Mouse (Mus musculus) hindbrain, embryonic 13.5 days (tissue): ENCODE measurements around the gene Defb11. TPM values are rescaled to one million over a fixed set of nuclear protein-coding genes. Genes with fewer than 3 reads are reported as not detected.
"Not testable (repeated sequence)": the region's sequence is repeated elsewhere in the genome, so short reads cannot be mapped to it uniquely, and the experiment has no call there.

ENCODE experiments used
- ATAC-seq: fragments of 200-750 bp; cut with Nextera tagmentation; 2 replicates; pipeline ENCODE4 v1.8.0; 2017; ENCODE audit warnings: moderate TSS enrichment; ENCODE audit not compliant: low FRiP score
- H3K27ac ChIP-seq: fragments of 300-500 bp; sonication (generic); 2 replicates; pipeline ENCODE4 v1.5.1; 2015; ENCODE audit warnings: inconsistent platforms, mild to moderate bottlenecking, moderate library complexity
- H3K27me3 ChIP-seq: fragments of 300-500 bp; sonication (generic); 2 replicates; pipeline ENCODE4 v1.6.1; 2015; ENCODE audit warnings: mild to moderate bottlenecking, inconsistent platforms
- H3K36me3 ChIP-seq: fragments of 300-500 bp; sonication (generic); 2 replicates; pipeline ENCODE4 v1.6.1; 2015; ENCODE audit warnings: mild to moderate bottlenecking, inconsistent platforms
- H3K4me1 ChIP-seq: fragments of 300-500 bp; sonication (generic); replicated peaks from 2 replicates; pipeline ENCODE4 v1.6.1; 2015; ENCODE audit warnings: inconsistent platforms
- H3K4me2 ChIP-seq: fragments of 300-500 bp; sonication (generic); 2 replicates; pipeline ENCODE4 v1.6.1; 2015; ENCODE audit warnings: inconsistent platforms, mild to moderate bottlenecking, moderate library complexity
- H3K4me3 ChIP-seq: fragments of 300-500 bp; sonication (generic); 2 replicates; pipeline ENCODE4 v1.5.1; 2015; ENCODE audit warnings: mild to moderate bottlenecking, inconsistent platforms
- H3K9ac ChIP-seq: fragments of 300-500 bp; sonication (generic); 2 replicates; pipeline ENCODE4 v1.6.1; 2015; ENCODE audit warnings: mild to moderate bottlenecking, inconsistent platforms
- H3K9me3 ChIP-seq: fragments of 300-500 bp; sonication (generic); 2 replicates; pipeline ENCODE4 v1.6.1; 2016; ENCODE audit warnings: inconsistent platforms
- WGBS: fragments of 180-500 bp; shearing (Covaris S2); methylation state at CpG from one replicate; pipeline ENCODE4 v1.1.7; 2015; 5-methylcytosine and 5-hydroxymethylcytosine counted together
- polyA plus RNA-seq: library from polyadenylated mRNA; unstranded; fragments of >200 nt; fragmentation: Nextera tagmentation; extraction: Ambion mirVana; gene quantifications from 2 replicates; pipeline ENCODE4 v1.2.1, GENCODE M21; 2015

Gene Defb11
- 19.4 and 28.5 TPM in 2 replicates for polyA plus RNA-seq

GRCm38 (mm10) chr8:21906290-21906689 lies at the start of gene Defb11:
Gene Defb11 (minus strand): TSS chr8:21906412.
- not testable (repeated sequence) for H3K27me3 ChIP-seq

GRCm38 (mm10) chr8:21955321-21955720 lies 49.1 kb upstream of the Defb11 start:
- Histone ChIP-seq H3K27ac (no peak overlapping the region), H3K4me1 (no peaks in the 10 kb centered on the region), H3K36me3 (no peaks in the 10 kb centered on the region), H3K9ac (no peak overlapping the region), H3K4me2 (no peak overlapping the region), H3K4me3 (no peak overlapping the region), H3K27me3 (no peaks in the 10 kb centered on the region), H3K9me3 (no peaks in the 10 kb centered on the region)
- WGBS, result 6% methylated on average over 9 of the region's 9 CpGs
- no peak for ATAC-seq

More at GRCm38 (mm10) chr8:21906290-21906689, at the start of gene Defb11:
- H3K9me3 ChIP-seq, H3K4me1 ChIP-seq, ATAC-seq, H3K36me3 ChIP-seq, H3K9ac ChIP-seq, H3K27ac ChIP-seq, H3K4me3 ChIP-seq, H3K4me2 ChIP-seq: not testable (repeated sequence)

- Histone ChIP-seq H3K36me3 (no peaks in the 10 kb centered on the region), H3K27ac (no peak overlapping the region), H3K4me2 (no peak overlapping the region), H3K9ac (no peak overlapping the region), H3K4me1 (0 out of 2 replicates have a peak, but pooled peaks cover 3% of the 10 kb centered on the region), H3K9me3 (no peaks in the 10 kb centered on the region), H3K4me3 (no peak overlapping the region), H3K27me3 (no peaks in the 10 kb centered on the region)
- no peak for ATAC-seq
- 51% methylated on average over 9 of the region's 9 CpGs for WGBS
Observed at GRCm38 (mm10) chr8:21947311-21948017, 41.3 kb upstream of the Defb11 start.

- Histone ChIP-seq H3K4me1 (0 out of 2 replicates have a peak, but pooled peaks cover 3% of the 10 kb centered on the region), H3K4me2 (no peak within 1 kb of the TSS), H3K27ac (no peak within 1 kb of the TSS), H3K9me3 (no peaks in the 10 kb centered on the region), H3K4me3 (no peak within 1 kb of the TSS), H3K27me3 (no peaks in the 10 kb centered on the region), H3K36me3 (no peaks in the 10 kb centered on the region), H3K9ac (no peak within 1 kb of the TSS)
- ATAC-seq, result no peak
- 78% methylated on average over 6 of the region's 6 CpGs for WGBS
Observed at GRCm38 (mm10) chr8:21946462-21946861, 40.2 kb upstream of the Defb11 start, which contains the start of gene Defb13. Gene Defb13 (plus strand): TSS chr8:21946762.

GRCm38 (mm10) chr8:21938052-21938451 lies 31.8 kb upstream of the Defb11 start, which contains the start of gene Defb35:
Gene Defb35 (plus strand): TSS chr8:21938352.
- H3K9me3 ChIP-seq, H3K4me2 ChIP-seq, H3K27me3 ChIP-seq, ATAC-seq, H3K36me3 ChIP-seq, H3K9ac ChIP-seq, H3K27ac ChIP-seq, H3K4me3 ChIP-seq, H3K4me1 ChIP-seq: not testable (repeated sequence)
- WGBS, result 87% methylated on average over 4 of the region's 4 CpGs

- no peak within 1 kb of the TSS for H3K9ac ChIP-seq
- no peaks in the 10 kb centered on the region for H3K4me1 ChIP-seq
- H3K9me3 ChIP-seq, result no peaks in the 10 kb centered on the region
- H3K4me2 ChIP-seq, result no peak within 1 kb of the TSS
- 93% methylated on average over 6 of the region's 6 CpGs for WGBS
- no peaks in the 10 kb centered on the region for H3K27me3 ChIP-seq
- no peak within 1 kb of the TSS for H3K27ac ChIP-seq
- ATAC-seq, result no peak
- no peaks in the 10 kb centered on the region for H3K36me3 ChIP-seq
- H3K4me3 ChIP-seq, result no peak within 1 kb of the TSS
Observed at GRCm38 (mm10) chr8:21932610-21933009, 26.4 kb upstream of the Defb11 start, which contains the start of gene Defb15. Gene Defb15 (minus strand): TSS chr8:21932710.

GRCm38 (mm10) chr8:21930754-21931153 lies 24.5 kb upstream of the Defb11 start:
- WGBS, result 85% methylated on average over 3 of the region's 3 CpGs
- not testable (repeated sequence) for H3K4me1 ChIP-seq, H3K9ac ChIP-seq, ATAC-seq, H3K27ac ChIP-seq, H3K4me2 ChIP-seq, H3K9me3 ChIP-seq, H3K27me3 ChIP-seq, H3K4me3 ChIP-seq, H3K36me3 ChIP-seq

GRCm38 (mm10) chr8:21915625-21916024 lies 9.4 kb upstream of the Defb11 start:
- Histone ChIP-seq H3K27me3 (no peaks in the 10 kb centered on the region), H3K36me3 (no peaks in the 10 kb centered on the region), H3K9ac (no peak overlapping the region), H3K27ac (no peak overlapping the region), H3K4me2 (no peak overlapping the region), H3K4me1 (no peaks in the 10 kb centered on the region), H3K9me3 (no peaks in the 10 kb centered on the region), H3K4me3 (no peak overlapping the region)
- ATAC-seq, result no peak
- 89% methylated on average over 3 of the region's 3 CpGs for WGBS

- Histone ChIP-seq H3K27me3 (no peaks in the 10 kb centered on the region), H3K4me3 (no peak overlapping the region), H3K9me3 (no peaks in the 10 kb centered on the region), H3K4me2 (no peak overlapping the region), H3K27ac (no peak overlapping the region), H3K9ac (no peak overlapping the region), H3K4me1 (no peaks in the 10 kb centered on the region), H3K36me3 (no peaks in the 10 kb centered on the region)
- no peak for ATAC-seq
- WGBS, result 34% methylated on average over 2 of the region's 2 CpGs
Observed at GRCm38 (mm10) chr8:21912554-21912953, 6.3 kb upstream of the Defb11 start.

GRCm38 (mm10) chr8:21911931-21912330 lies 5.7 kb upstream of the Defb11 start:
- Histone ChIP-seq H3K4me2 (no peak overlapping the region), H3K9ac (no peak overlapping the region), H3K4me3 (no peak overlapping the region), H3K27me3 (no peaks in the 10 kb centered on the region), H3K27ac (no peak overlapping the region), H3K36me3 (no peaks in the 10 kb centered on the region), H3K9me3 (no peaks in the 10 kb centered on the region), H3K4me1 (no peaks in the 10 kb centered on the region)
- ATAC-seq, result no peak
- 0% methylated on average over 1 of the region's 1 CpGs for WGBS

GRCm38 (mm10) chr8:21885321-21885720 lies 20.9 kb downstream of the Defb11 start, which contains the start of gene Defb9:
Gene Defb9 (minus strand): TSS chr8:21885421.
- not testable (repeated sequence) for H3K4me1 ChIP-seq, H3K4me2 ChIP-seq, ATAC-seq, H3K4me3 ChIP-seq, H3K36me3 ChIP-seq, H3K9me3 ChIP-seq, H3K27me3 ChIP-seq, H3K9ac ChIP-seq, H3K27ac ChIP-seq

- not testable (repeated sequence) for H3K36me3 ChIP-seq, H3K4me3 ChIP-seq, H3K27me3 ChIP-seq, H3K27ac ChIP-seq, H3K9ac ChIP-seq, H3K4me1 ChIP-seq, H3K9me3 ChIP-seq, H3K4me2 ChIP-seq, ATAC-seq
- 57% methylated on average over 1 of the region's 1 CpGs for WGBS
Observed at GRCm38 (mm10) chr8:21858586-21858985, 47.6 kb downstream of the Defb11 start, which contains the start of gene Defb10. Gene Defb10 (plus strand): TSS chr8:21858901.
